ENCODE assay signal across 8 mouse cellular contexts in the genomic region with DNA sequence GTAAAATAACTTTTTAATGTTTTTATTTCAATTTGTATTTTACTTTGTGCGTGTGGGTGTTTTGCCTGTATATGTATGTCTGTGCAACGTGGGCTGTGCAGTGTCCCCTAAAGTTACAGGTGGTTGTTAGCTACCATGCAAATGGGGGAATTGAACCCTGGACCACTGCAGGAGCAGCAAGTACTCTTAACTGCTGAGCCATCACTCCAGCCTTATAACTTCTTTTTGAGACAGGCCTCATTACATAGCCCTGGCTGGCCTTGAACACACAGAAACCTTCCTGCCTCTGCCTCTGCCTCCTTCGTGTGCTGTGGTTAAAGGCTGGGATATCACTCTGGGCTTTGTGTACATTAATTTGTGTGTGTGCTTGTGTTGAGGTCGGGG. TPM values are rescaled to one million over a fixed set of nuclear protein-coding genes. Genes with fewer than 3 reads are reported as not detected.
A peak's percentile ranks its signal among the peaks of the same experiment; 100 is the strongest.
DNase-seq lines count a peak whose midpoint lies in the region; ATAC-seq and TF ChIP-seq lines count a peak whose summit lies in the region.

No protein-coding gene starts in this region.

- peak overlapping the region; percentile 72 for H3K4me2 ChIP-seq in limb, embryonic 13.5 days (replicated peaks)
- peak overlapping the region; percentile 69 for H3K4me2 ChIP-seq in stomach, embryonic 15.5 days

- peak overlapping the region; percentile 95 for H3K27ac ChIP-seq in spleen, adult 2 months (ENCODE audit: insufficient read depth, low read length)
- peak overlapping the region; percentile 95 for H3K27ac ChIP-seq in limb, embryonic 13.5 days
- H3K27ac ChIP-seq in stomach, embryonic 15.5 days = peak overlapping the region; percentile 93

- peak; percentile 53 for DNase-seq in cerebellum, adult 9-11 months
- no peak for DNase-seq in cerebellum, adult 18-20 months
- DNase-seq in spleen, adult 2 months (ENCODE audit: low read depth in 1 of 2, low spot score in 2 of 2) = no peak
- no peak for DNase-seq in spleen, postnatal 14 days (ENCODE audit: low spot score in 2 of 2)
- no peak for DNase-seq in embryo, embryonic 11 days
- DNase-seq in spleen, adult 12 weeks (ENCODE audit: low spot score) = no peak

- peaks cover 7% of the 10 kb centered on the region for H3K27me3 ChIP-seq in spleen, adult 2 months (ENCODE audit: control insufficient read depth, insufficient read depth, low read length)
- peaks cover 29% of the 10 kb centered on the region for H3K27me3 ChIP-seq in limb, embryonic 13.5 days
- H3K27me3 ChIP-seq in stomach, embryonic 15.5 days (replicated peaks) = peaks cover 18% of the 10 kb centered on the region

- no peak for TF ChIP-seq POLR2A in spleen, adult 2 months (IDR thresholded peaks at IDR 0.05; ENCODE audit: low read depth, low read length)

- H3K9ac ChIP-seq in limb, embryonic 13.5 days = peak overlapping the region; percentile 93
- peak overlapping the region; percentile 94; the same call in 1 of the 2 replicates for H3K9ac ChIP-seq in stomach, embryonic 15.5 days

- no peak for TF ChIP-seq CTCF in spleen, adult 2 months (IDR thresholded peaks at IDR 0.05; ENCODE audit: extremely low read depth, insufficient read depth, insufficient read length, insufficient replicate concordance)

- peaks cover 18% of the 10 kb centered on the region for H3K4me1 ChIP-seq in spleen, adult 2 months (ENCODE audit: control insufficient read depth, insufficient read depth, insufficient read length)
- peaks cover 34% of the 10 kb centered on the region for H3K4me1 ChIP-seq in limb, embryonic 13.5 days
- peaks cover 23% of the 10 kb centered on the region for H3K4me1 ChIP-seq in stomach, embryonic 15.5 days

- H3K36me3 ChIP-seq in spleen, adult 2 months (ENCODE audit: control insufficient read depth, insufficient read depth, low read length) = no peaks in the 10 kb centered on the region
- H3K36me3 ChIP-seq in limb, embryonic 13.5 days = peaks cover 25% of the 10 kb centered on the region
- H3K36me3 ChIP-seq in stomach, embryonic 15.5 days = no peaks in the 10 kb centered on the region; the same call in 1 of the 2 replicates

- WGBS in spleen, adult 2 months = 24% methylated on average over 4 of the region's 4 CpGs
- WGBS in limb, embryonic 13.5 days = 50% methylated on average over 4 of the region's 4 CpGs
- 24% methylated on average over 4 of the region's 4 CpGs for WGBS in stomach, embryonic 15.5 days

- no peaks in the 10 kb centered on the region; the same call in 1 of the 2 replicates for H3K9me3 ChIP-seq in limb, embryonic 13.5 days
- H3K9me3 ChIP-seq in stomach, embryonic 15.5 days = no peaks in the 10 kb centered on the region

- peak overlapping the region; percentile 82 for H3K4me3 ChIP-seq in spleen, adult 2 months (ENCODE audit: extremely low read depth, insufficient read depth, insufficient read length)
- H3K4me3 ChIP-seq in limb, embryonic 13.5 days = peak overlapping the region; percentile 78
- H3K4me3 ChIP-seq in stomach, embryonic 15.5 days (replicated peaks) = peak overlapping the region; percentile 78

- no peak for ATAC-seq in limb, embryonic 13.5 days (ENCODE audit: low FRiP score, low read depth)
- no peak for ATAC-seq in stomach, embryonic 15.5 days (ENCODE audit: insufficient read depth, low FRiP score, low read depth)

RNA-seq across cellular contexts. Expression of gene Keap1, which starts 0.3 kb away (rescaled TPM):
- 55.4 and 78.4 TPM in 2 replicates for polyA plus RNA-seq in spleen, adult 2 months (2012; rRNA removed)
- polyA plus RNA-seq in limb, embryonic 13.5 days (2015; fragmentation: Nextera tagmentation; extraction: Ambion mirVana) = 79.7 and 82.5 TPM in 2 replicates
- 61.1 and 61.6 TPM in 2 replicates for polyA plus RNA-seq in stomach, embryonic 15.5 days (2015; fragmentation: Nextera tagmentation; extraction: Ambion mirVana)

RNA-seq across cellular contexts. Expression of gene S1pr5, which starts 8.8 kb away (rescaled TPM):
- 12.2 and 21.3 TPM in 2 replicates for polyA plus RNA-seq in spleen, adult 2 months (2012; rRNA removed)
- 0.77 and 0.83 TPM in 2 replicates for polyA plus RNA-seq in limb, embryonic 13.5 days (2015; fragmentation: Nextera tagmentation; extraction: Ambion mirVana)
- 0.93 and 1.6 TPM in 2 replicates for polyA plus RNA-seq in stomach, embryonic 15.5 days (2015; fragmentation: Nextera tagmentation; extraction: Ambion mirVana)

RNA-seq across cellular contexts. Expression of gene Atg4d, which starts 25.6 kb away (rescaled TPM):
- 44.8 and 48.4 TPM in 2 replicates for polyA plus RNA-seq in spleen, adult 2 months (2012; rRNA removed)
- 31.4 and 32.8 TPM in 2 replicates for polyA plus RNA-seq in limb, embryonic 13.5 days (2015; fragmentation: Nextera tagmentation; extraction: Ambion mirVana)
- 49.9 and 51.3 TPM in 2 replicates for polyA plus RNA-seq in stomach, embryonic 15.5 days (2015; fragmentation: Nextera tagmentation; extraction: Ambion mirVana)

RNA-seq across cellular contexts. Expression of gene Kri1, which starts 48.3 kb away (rescaled TPM):
- polyA plus RNA-seq in spleen, adult 2 months (2012; rRNA removed) = 40.8 and 43.1 TPM in 2 replicates
- polyA plus RNA-seq in limb, embryonic 13.5 days (2015; fragmentation: Nextera tagmentation; extraction: Ambion mirVana) = 16.2 and 18.3 TPM in 2 replicates
- 14.4 and 14.5 TPM in 2 replicates for polyA plus RNA-seq in stomach, embryonic 15.5 days (2015; fragmentation: Nextera tagmentation; extraction: Ambion mirVana)

RNA-seq across cellular contexts. Expression of gene Cdkn2d, which starts 51.8 kb away (rescaled TPM):
- 87.4 and 115 TPM in 2 replicates for polyA plus RNA-seq in spleen, adult 2 months (2012; rRNA removed)
- polyA plus RNA-seq in limb, embryonic 13.5 days (2015; fragmentation: Nextera tagmentation; extraction: Ambion mirVana) = 51.2 and 51.6 TPM in 2 replicates
- polyA plus RNA-seq in stomach, embryonic 15.5 days (2015; fragmentation: Nextera tagmentation; extraction: Ambion mirVana) = 44.4 and 50.0 TPM in 2 replicates
